Mouse (Mus musculus) liver, embryonic 16.5 days (tissue): ENCODE measurements around the gene Wdr20. TPM values are rescaled to one million over a fixed set of nuclear protein-coding genes. Genes with fewer than 3 reads are reported as not detected.

Experiments used
- ATAC-seq: fragments of 200-750 bp; cut with Nextera tagmentation; 2 replicates; pipeline ENCODE4 v1.8.0; 2017; ENCODE audit warnings: low read depth, mild to moderate bottlenecking, moderate number of reproducible peaks, moderate library complexity
- H3K27ac ChIP-seq: fragments of 300-500 bp; sonication (generic); 2 replicates; pipeline ENCODE4 v1.5.1; 2014; ENCODE audit warnings: mild to moderate bottlenecking, low read length
- H3K27me3 ChIP-seq: fragments of 300-500 bp; sonication (generic); 2 replicates; pipeline ENCODE4 v1.6.1; 2014; ENCODE audit warnings: low read depth, low read length, mixed read lengths; ENCODE audit not compliant: control insufficient read depth, insufficient read depth
- H3K36me3 ChIP-seq: fragments of 300-500 bp; sonication (generic); 2 replicates; pipeline ENCODE4 v1.6.1; 2014; ENCODE audit warnings: mild to moderate bottlenecking; ENCODE audit not compliant: control insufficient read depth, insufficient read depth
- H3K4me1 ChIP-seq: fragments of 300-500 bp; sonication (generic); 2 replicates; pipeline ENCODE4 v1.6.1; 2014; ENCODE audit warnings: low read depth, low read length, mixed read lengths; ENCODE audit not compliant: control insufficient read depth
- H3K4me2 ChIP-seq: fragments of 300-500 bp; sonication (generic); 2 replicates; pipeline ENCODE4 v1.6.1; 2014; ENCODE audit warnings: low read depth, low read length, mixed read lengths
- H3K4me3 ChIP-seq: fragments of 300-500 bp; sonication (generic); 2 replicates; pipeline ENCODE4 v1.5.1; 2014; ENCODE audit warnings: low read depth, mild to moderate bottlenecking, low read length
- H3K9ac ChIP-seq: fragments of 300-500 bp; sonication (generic); 2 replicates; pipeline ENCODE4 v1.6.1; 2014; ENCODE audit warnings: low read depth, low read length
- H3K9me3 ChIP-seq: fragments of 300-500 bp; sonication (generic); replicated peaks from 2 replicates; pipeline ENCODE4 v1.6.1; 2016; ENCODE audit warnings: low read length; ENCODE audit not compliant: control insufficient read depth
- WGBS: fragments of 180-500 bp; shearing (Covaris S2); extraction: QIAGEN DNeasy Blood & Tissue Kit; methylation state at CpG from one replicate; pipeline ENCODE4 v1.1.7; 2014; ENCODE audit not compliant: insufficient replicate concordance; 5-methylcytosine and 5-hydroxymethylcytosine counted together
- polyA plus RNA-seq: library from polyadenylated mRNA; unstranded; fragments of >200 nt; fragmentation: Nextera tagmentation; extraction: Ambion mirVana; gene quantifications from 2 replicates; pipeline ENCODE4 v1.2.1, GENCODE M21; 2015

Gene Wdr20
- polyA plus RNA-seq, 1 experiment from 2014 or later, result 8.4 TPM

DNA sequence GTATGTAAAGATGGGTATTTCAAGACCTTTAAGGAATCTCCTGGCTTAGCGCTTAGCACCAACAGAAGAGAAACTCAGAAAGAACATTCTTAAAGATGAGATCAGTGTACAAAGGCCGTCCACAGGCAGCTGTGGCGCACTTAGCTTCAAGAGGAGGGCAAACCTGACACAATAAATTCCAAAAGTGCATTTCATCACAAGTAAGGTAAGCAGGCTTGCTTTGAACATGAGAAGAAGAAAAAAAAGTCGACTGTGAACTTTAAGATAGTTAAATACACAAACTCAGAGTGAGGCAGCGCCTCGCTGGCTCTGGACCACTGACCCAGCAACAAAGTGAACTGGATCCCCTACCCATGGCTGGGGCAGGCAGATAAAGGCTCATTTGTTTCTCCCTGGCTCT, 99.0 kb downstream of the Wdr20 start:
- Histone ChIP-seq H3K4me3 (no peak overlapping the region), H3K27me3 (peaks cover 8% of the 10 kb centered on the region), H3K27ac (no peak overlapping the region), H3K4me1 (peaks cover 7% of the 10 kb centered on the region), H3K36me3 (no peaks in the 10 kb centered on the region), H3K9me3 (no peaks in the 10 kb centered on the region), H3K4me2 (no peak overlapping the region), H3K9ac (no peak overlapping the region)
- WGBS, result 58% methylated on average over 6 of the region's 6 CpGs
- ATAC-seq, result no peak

DNA sequence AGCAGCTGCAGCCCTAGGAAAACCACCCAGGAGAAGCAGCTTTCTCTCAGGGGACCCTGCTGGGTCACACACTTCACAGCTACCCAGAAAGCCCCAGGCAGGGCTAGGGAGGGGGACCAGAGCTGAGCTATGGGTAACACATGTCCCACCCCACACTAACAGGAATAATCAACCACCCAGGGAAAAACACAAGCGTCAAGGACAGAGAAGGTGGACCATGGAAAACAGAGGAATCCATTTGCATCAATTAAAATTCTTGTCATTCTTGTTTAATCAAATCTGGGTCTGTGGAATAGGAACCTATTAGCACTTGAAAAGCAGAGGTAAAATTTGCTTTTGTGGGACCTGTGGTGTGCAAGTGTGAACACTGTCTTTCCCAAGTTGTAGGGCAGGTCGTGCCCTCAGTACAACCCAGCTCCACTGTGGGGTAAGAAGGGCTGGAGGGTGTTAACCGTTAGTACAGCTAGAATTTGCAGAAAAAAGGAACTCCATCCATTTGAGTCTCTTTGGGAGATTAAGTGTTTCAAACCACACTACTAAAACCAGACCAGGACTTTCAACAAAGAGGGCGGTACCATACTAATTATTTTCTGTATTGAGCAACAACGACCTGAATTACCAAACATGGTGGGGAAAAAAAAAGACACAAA, 99.6 kb downstream of the Wdr20 start:
- peaks cover 7% of the 10 kb centered on the region for H3K4me1 ChIP-seq
- H3K27me3 ChIP-seq, result peaks cover 8% of the 10 kb centered on the region
- no peak overlapping the region for H3K9ac ChIP-seq
- H3K36me3 ChIP-seq, result no peaks in the 10 kb centered on the region
- H3K27ac ChIP-seq, result no peak overlapping the region
- H3K4me2 ChIP-seq, result no peak overlapping the region
- 33% methylated on average over 5 of the region's 5 CpGs for WGBS
- H3K9me3 ChIP-seq, result no peaks in the 10 kb centered on the region
- no peak overlapping the region for H3K4me3 ChIP-seq
- no peak for ATAC-seq

DNA sequence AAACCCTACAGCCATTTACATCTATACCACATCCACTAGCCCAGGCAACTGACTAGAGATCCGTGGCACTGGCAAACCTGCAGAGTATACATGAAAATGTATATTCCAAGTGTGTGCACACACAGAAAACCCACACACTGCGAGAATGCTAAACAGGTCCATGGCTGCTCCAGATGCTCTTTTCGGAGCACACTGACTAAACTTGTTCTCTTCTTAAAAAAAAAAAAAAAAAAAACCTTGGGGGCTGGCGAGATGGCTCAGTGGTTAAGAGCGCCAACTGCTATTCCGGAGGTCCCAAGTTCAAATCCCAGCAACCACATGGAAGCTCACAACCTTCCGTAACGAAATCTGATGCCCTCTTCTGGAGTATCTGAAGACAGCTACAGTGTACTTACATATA, 100.1 kb downstream of the Wdr20 start:
- Histone ChIP-seq H3K9ac (no peak overlapping the region), H3K4me3 (no peak overlapping the region), H3K36me3 (no peaks in the 10 kb centered on the region), H3K4me1 (peaks cover 7% of the 10 kb centered on the region), H3K27me3 (peaks cover 8% of the 10 kb centered on the region), H3K27ac (no peak overlapping the region), H3K9me3 (no peaks in the 10 kb centered on the region), H3K4me2 (no peak overlapping the region)
- WGBS, result 77% methylated on average over 8 of the region's 8 CpGs
- no peak for ATAC-seq

DNA sequence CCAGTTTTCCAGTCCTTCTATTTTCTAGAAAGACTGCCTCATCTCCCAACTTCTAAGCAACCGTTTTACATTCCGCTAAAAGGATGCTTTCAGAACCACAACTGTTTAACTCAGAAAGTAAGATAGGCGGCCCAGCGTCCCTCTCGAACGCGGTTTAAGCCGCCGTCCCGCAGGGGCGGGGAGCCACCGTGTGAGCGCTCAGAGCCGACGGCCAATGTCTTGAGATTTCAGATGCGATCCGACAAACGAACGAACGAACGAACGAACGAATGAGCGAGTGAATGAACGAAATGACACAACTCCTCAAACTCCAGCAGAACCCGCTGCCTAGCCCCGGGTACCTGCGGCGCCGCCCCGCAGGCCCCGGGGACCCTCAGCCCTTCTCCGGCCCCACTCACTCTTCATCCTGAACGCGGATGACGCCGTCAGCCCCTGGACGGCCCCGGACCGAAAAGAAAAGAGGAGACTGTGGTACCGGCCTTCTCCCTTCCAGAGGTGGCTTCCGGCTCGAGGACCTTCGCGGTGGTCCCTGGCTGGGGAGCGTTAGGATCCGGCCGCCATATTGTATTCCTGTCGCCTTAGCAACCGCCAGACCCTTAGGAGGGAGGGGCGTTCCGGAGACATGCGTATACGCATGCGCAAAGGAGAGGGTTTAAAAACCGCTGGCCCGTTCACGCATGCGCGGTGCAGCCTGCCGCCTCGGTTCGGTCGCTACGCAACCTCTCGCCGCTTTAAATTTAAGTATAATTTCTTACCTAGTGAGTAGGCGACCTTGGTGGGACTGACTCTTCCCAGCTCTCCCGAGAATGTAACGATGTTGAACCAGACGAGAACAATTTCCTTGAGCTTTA, 102.8 kb downstream of the Wdr20 start, which contains the start of gene Mok:
Mok (minus strand) TSS at position 592 of the 851 bp plus-strand sequence.
- under 1% methylated on average over 71 of the region's 71 CpGs for WGBS
- Histone ChIP-seq H3K4me2 (peak within 1 kb of the TSS; percentile 92), H3K4me1 (peaks cover 19% of the 10 kb centered on the region), H3K9ac (peak within 1 kb of the TSS; percentile 72), H3K9me3 (no peaks in the 10 kb centered on the region), H3K27me3 (peaks cover 8% of the 10 kb centered on the region), H3K36me3 (no peaks in the 10 kb centered on the region), H3K27ac (no peak within 1 kb of the TSS), H3K4me3 (peak within 1 kb of the TSS; percentile 83)
- peak; percentile 33 for ATAC-seq

DNA sequence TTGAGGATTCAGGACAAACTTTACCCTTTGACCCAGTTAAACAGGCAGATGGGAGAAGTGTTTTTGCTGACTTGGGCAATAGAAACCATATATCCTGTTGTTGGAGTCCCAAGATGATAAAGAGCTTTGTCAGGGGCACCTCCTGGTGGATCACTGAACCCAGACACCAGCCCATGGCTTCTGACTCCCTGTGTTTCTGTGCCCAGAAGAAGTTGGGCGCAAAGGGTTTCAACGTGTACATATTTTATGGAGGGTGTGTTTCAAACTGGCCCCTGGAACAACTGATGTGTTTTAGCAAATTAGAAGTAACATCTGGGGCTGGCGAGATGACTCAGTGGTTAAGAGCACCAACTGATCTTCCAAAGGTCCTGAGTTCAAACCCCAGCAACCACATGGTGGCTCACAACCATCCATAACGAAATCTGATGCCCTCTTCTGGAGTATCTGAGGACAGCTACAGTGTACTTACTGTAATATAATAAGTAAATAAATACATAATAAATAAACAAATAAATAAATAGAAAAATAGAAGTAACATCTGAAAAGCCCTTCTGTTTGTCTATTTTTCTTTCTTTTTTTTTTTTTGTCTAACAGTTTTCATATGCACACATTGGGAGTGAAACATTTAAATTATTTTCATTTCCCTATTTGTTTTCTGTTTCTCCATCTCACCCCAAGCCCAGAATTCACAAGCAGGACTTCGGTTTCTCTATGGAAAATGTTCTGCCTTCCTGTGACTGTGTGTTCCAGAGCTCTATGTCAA, 104.2 kb downstream of the Wdr20 start:
- peaks cover 7% of the 10 kb centered on the region for H3K27me3 ChIP-seq
- ATAC-seq, result no peak
- H3K27ac ChIP-seq, result no peak overlapping the region
- no peaks in the 10 kb centered on the region for H3K9me3 ChIP-seq
- no peak overlapping the region for H3K4me3 ChIP-seq
- H3K4me1 ChIP-seq, result peaks cover 27% of the 10 kb centered on the region
- H3K4me2 ChIP-seq, result no peak overlapping the region
- no peak overlapping the region for H3K9ac ChIP-seq
- 60% methylated on average over 5 of the region's 5 CpGs for WGBS
- H3K36me3 ChIP-seq, result no peaks in the 10 kb centered on the region

DNA sequence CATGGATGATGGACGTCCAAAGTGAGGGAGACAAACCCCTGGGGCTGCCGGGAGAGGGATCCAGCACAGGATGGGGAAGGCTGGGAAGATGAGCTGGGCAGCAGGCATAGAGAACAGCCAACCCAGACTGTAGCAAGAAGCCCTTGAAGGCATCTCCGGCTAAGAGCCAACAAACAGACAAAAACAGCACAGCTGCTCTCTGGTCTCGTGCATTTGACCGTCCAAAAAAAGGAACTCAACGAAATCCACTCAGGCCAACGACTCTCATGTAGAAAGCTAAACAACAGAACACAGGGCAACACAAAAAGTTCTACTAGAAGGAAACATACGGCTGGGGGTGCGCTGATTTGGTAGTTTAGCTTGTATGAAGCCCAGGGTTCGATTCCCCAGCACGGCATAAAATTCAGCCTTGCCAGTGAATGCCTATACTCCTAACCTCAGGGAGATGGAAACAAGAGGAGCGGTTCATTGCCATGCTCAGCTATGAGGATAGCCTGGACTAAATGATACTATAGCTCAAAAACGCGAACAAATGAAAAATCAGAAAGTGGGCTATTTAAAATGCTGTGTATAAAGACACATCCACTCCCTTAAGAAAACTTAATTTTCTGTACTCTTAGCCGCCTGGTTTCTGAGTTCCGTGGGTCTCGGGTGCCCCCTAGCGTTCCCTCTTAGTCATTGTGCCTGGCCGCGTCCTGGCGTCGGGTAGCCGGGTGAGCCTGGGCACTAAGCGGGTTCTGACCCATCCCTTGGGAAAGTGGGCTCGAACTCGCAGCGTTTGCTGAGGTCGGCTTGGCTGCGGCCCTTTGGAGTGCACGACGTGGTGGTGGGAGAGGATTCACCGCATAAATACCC, 105.7 kb downstream of the Wdr20 start:
- peaks cover 4% of the 10 kb centered on the region for H3K27me3 ChIP-seq
- peak overlapping the region; percentile 70 for H3K4me3 ChIP-seq
- H3K9me3 ChIP-seq, result no peaks in the 10 kb centered on the region
- 0 out of 2 replicates have a peak, but pooled peaks have one; percentile 10 for ATAC-seq
- H3K27ac ChIP-seq, result no peak overlapping the region
- peak overlapping the region; percentile 87 for H3K4me2 ChIP-seq
- peaks cover 27% of the 10 kb centered on the region for H3K4me1 ChIP-seq
- no peaks in the 10 kb centered on the region for H3K36me3 ChIP-seq
- H3K9ac ChIP-seq, result peak overlapping the region; percentile 62
- WGBS, result 16% methylated on average over 32 of the region's 32 CpGs

DNA sequence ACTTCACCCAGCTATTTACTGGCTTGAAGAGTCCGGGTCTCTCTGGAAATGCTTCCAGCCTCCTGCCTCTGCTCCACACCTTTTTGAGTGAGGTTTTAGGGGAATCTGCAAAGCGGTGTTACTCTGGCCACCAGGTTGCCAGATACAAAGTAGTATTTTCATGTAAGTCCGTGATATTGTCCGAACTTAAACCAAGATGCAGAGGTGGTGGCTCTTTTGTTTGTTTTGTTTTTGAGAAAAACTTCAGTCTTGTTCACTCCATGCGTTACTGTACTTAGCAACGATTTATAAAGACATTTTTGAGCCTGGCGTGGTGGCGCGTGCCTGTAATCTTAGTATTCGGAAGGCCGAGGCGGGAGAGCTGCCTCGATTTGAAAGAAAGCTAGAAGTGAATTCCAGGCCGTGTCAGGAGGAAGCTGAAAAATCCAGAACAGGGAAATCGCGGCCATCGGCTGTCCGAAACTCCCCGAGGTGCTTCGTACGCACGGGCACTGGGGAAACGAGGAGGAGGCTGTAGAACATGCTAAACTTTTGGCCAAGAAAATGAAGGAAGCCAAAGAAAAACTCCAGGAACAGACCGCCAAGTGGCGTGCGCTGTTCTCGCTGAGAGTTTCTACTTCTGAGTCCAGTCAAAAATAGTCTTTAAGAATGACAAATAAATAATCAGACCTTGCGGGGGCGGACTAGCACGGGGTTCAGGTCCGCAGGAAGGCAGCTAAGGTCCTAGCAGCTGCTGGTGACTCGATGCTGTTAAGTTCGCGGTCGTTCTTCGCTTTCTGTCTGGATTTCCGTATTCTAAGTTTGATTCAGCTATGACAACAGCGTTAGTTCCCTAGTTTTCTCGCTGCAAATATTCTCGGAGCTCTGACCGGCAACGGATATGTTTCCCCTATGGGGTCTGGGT, 106.7 kb downstream of the Wdr20 start:
- Histone ChIP-seq H3K4me3 (peak overlapping the region; percentile 70), H3K9me3 (no peaks in the 10 kb centered on the region), H3K27me3 (peaks cover 4% of the 10 kb centered on the region), H3K4me2 (peak overlapping the region; percentile 87), H3K36me3 (no peaks in the 10 kb centered on the region), H3K4me1 (peaks cover 27% of the 10 kb centered on the region), H3K9ac (peak overlapping the region; percentile 62), H3K27ac (peak overlapping the region; percentile 69)
- ATAC-seq, result peak; percentile 28
- WGBS, result under 1% methylated on average over 42 of the region's 42 CpGs
